Mouse (Mus musculus) urinary bladder, postnatal 25 days (tissue): Measurements from ENCODE around the gene Nos3.
"Not testable (repeated sequence)": the region's sequence is repeated elsewhere in the genome, so short reads cannot be mapped to it uniquely, and the experiment has no call there.

Experiments used
- DNase-seq: peaks from one replicate; pipeline ENCODE4 v3.0.0; 2022; ENCODE audit warnings: low spot score

Nos3 gene

GRCm38 (mm10) chr5:24374666-24375328 lies 10.2 kb downstream of the Nos3 start:
- no peak for DNase-seq

GRCm38 (mm10) chr5:24378700-24379099 lies 14.1 kb downstream of the Nos3 start:
- DNase-seq: no peak

GRCm38 (mm10) chr5:24379501-24379900 lies 14.9 kb downstream of the Nos3 start:
- DNase-seq: no peak

GRCm38 (mm10) chr5:24380499-24380898 lies 15.9 kb downstream of the Nos3 start:
- DNase-seq: no peak

- DNase-seq: no peak
Observed at GRCm38 (mm10) chr5:24381486-24381885, 16.9 kb downstream of the Nos3 start.

GRCm38 (mm10) chr5:24381988-24382387 lies 17.4 kb downstream of the Nos3 start:
- no peak for DNase-seq

GRCm38 (mm10) chr5:24383026-24383859 lies 18.6 kb downstream of the Nos3 start:
- DNase-seq: peak; percentile 82

GRCm38 (mm10) chr5:24384407-24384806 lies 19.8 kb downstream of the Nos3 start:
- DNase-seq: no peak

GRCm38 (mm10) chr5:24385374-24385773 lies 20.8 kb downstream of the Nos3 start:
- DNase-seq: no peak

- DNase-seq: no peak
Observed at GRCm38 (mm10) chr5:24385887-24386550, 21.4 kb downstream of the Nos3 start.

GRCm38 (mm10) chr5:24387264-24388241 lies 22.9 kb downstream of the Nos3 start:
- DNase-seq: peak; percentile 52

GRCm38 (mm10) chr5:24388246-24388915 lies 23.8 kb downstream of the Nos3 start:
- DNase-seq: no peak

GRCm38 (mm10) chr5:24389011-24389657 lies 24.5 kb downstream of the Nos3 start:
- DNase-seq: no peak

- DNase-seq: no peak
Observed at GRCm38 (mm10) chr5:24389658-24390020, 25.0 kb downstream of the Nos3 start.

- no peak for DNase-seq
Observed at GRCm38 (mm10) chr5:24391864-24392263, 27.3 kb downstream of the Nos3 start, which contains the start of gene Atg9b. Gene Atg9b, minus strand, starts transcription at chr5:24392143.

GRCm38 (mm10) chr5:24392724-24393123 lies 28.1 kb downstream of the Nos3 start:
- no peak for DNase-seq

GRCm38 (mm10) chr5:24393392-24393997 lies 28.9 kb downstream of the Nos3 start, which contains the start of gene Abcb8:
Gene Abcb8, plus strand, starts transcription at chr5:24393663.
- peak; percentile 84 for DNase-seq

- peak; percentile 89 for DNase-seq
Observed at GRCm38 (mm10) chr5:24394165-24394894, 29.7 kb downstream of the Nos3 start.

GRCm38 (mm10) chr5:24396254-24396653 lies 31.6 kb downstream of the Nos3 start:
- DNase-seq: not testable (repeated sequence)
